Mouse (Mus musculus): ENCODE data around the gene Vmn1r86. TPM values are rescaled to one million over a fixed set of nuclear protein-coding genes. Genes with fewer than 3 reads are reported as not detected.
"Not testable (repeated sequence)": the region's sequence is repeated elsewhere in the genome, so short reads cannot be mapped to it uniquely, and the experiment has no call there.

Vmn1r86 gene
- not detected in 2 replicates for polyA plus RNA-seq (2012; rRNA removed)

GRCm38 (mm10) chr7:13119817-13120216 is at the start of gene Vmn1r86:
Vmn1r86 (minus strand) TSS chr7:13119917.
- no peak within 1 kb of the TSS for H3K27ac ChIP-seq (ENCODE audit: control insufficient read depth, insufficient read depth, low read length)
- H3K4me3 ChIP-seq (ENCODE audit: control insufficient read depth, insufficient read depth, low read length): no peak within 1 kb of the TSS
- no peaks in the 10 kb centered on the region for H3K4me1 ChIP-seq (replicated peaks; ENCODE audit: control insufficient read depth, insufficient read depth, low read length)
- TF ChIP-seq CTCF (IDR thresholded peaks at IDR 0.05; ENCODE audit: borderline replicate concordance, control insufficient read depth, extremely low read depth, insufficient read depth, low read length, poor library complexity) (no peak), POLR2A (IDR thresholded peaks at IDR 0.05; ENCODE audit: control insufficient read depth, extremely low read depth, insufficient read depth, low read length, poor library complexity) (no peak)
- H3K27me3 ChIP-seq (ENCODE audit: control insufficient read depth, insufficient read depth, low read length): no peaks in the 10 kb centered on the region
- H3K36me3 ChIP-seq (ENCODE audit: control insufficient read depth, insufficient read depth, low read length): no peaks in the 10 kb centered on the region
- DNase-seq: no peak

DNA sequence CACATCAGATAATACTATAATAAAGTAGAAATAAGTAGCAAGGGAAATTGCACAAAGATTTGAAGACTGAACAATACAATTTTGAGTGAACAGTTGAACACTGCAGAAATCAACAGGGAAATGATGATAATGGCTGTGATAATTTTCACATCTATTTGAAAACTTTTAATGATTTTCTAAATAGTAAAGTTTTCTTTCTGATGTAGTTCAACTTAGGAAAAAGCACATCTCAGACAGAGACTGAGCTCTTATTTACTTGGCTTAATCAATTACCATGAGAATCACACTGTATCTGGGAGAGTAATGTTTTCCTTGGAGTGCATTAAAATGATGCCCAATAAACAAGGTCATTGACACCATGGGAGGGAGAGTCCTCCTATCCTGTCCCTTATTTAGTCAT is 39.6 kb upstream of the Vmn1r86 start, which contains the start of gene Vmn1r88:
Gene Vmn1r88 (plus strand): TSS at position 301 of the 400 bp plus-strand sequence.
- H3K36me3 ChIP-seq (ENCODE audit: control insufficient read depth, insufficient read depth, low read length): no peaks in the 10 kb centered on the region
- no peak within 1 kb of the TSS for H3K27ac ChIP-seq (ENCODE audit: control insufficient read depth, insufficient read depth, low read length)
- TF ChIP-seq CTCF (IDR thresholded peaks at IDR 0.05; ENCODE audit: borderline replicate concordance, control insufficient read depth, extremely low read depth, insufficient read depth, low read length, poor library complexity): no peak
- TF ChIP-seq POLR2A (IDR thresholded peaks at IDR 0.05; ENCODE audit: control insufficient read depth, extremely low read depth, insufficient read depth, low read length, poor library complexity): no peak
- H3K4me3 ChIP-seq (ENCODE audit: control insufficient read depth, insufficient read depth, low read length): no peak within 1 kb of the TSS
- no peak for DNase-seq
- H3K27me3 ChIP-seq (ENCODE audit: control insufficient read depth, insufficient read depth, low read length): no peaks in the 10 kb centered on the region
- no peaks in the 10 kb centered on the region for H3K4me1 ChIP-seq (replicated peaks; ENCODE audit: control insufficient read depth, insufficient read depth, low read length)

DNA sequence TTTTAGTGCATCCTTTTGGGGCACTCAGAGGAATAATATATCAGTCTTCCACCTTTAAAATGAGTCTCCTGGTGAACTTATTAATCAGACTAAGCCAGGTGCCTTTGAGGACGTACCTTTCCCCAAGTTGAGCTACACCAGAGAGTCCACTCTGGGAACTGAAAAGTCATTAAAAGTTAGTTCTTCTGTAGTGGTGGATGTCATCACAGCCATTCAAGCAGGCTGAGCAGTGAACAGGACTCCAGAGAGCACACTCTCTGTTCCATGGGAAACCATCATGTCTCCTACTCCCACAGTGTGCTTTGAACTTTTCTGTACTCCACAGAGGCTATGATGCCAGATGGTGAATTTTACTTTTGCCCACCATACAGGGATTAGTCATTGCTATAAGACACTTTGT is 20.3 kb upstream of the Vmn1r86 start, which contains the start of gene Vmn1r87:
Gene Vmn1r87 (minus strand): TSS at position 101 of the 400 bp plus-strand sequence.
- Histone ChIP-seq H3K36me3 (ENCODE audit: control insufficient read depth, insufficient read depth, low read length) (no peaks in the 10 kb centered on the region), H3K27ac (ENCODE audit: control insufficient read depth, insufficient read depth, low read length) (no peak within 1 kb of the TSS), H3K4me1 (replicated peaks; ENCODE audit: control insufficient read depth, insufficient read depth, low read length) (no peaks in the 10 kb centered on the region), H3K27me3 (ENCODE audit: control insufficient read depth, insufficient read depth, low read length) (no peaks in the 10 kb centered on the region), H3K4me3 (ENCODE audit: control insufficient read depth, insufficient read depth, low read length) (no peak within 1 kb of the TSS)
- TF ChIP-seq CTCF (IDR thresholded peaks at IDR 0.05; ENCODE audit: borderline replicate concordance, control insufficient read depth, extremely low read depth, insufficient read depth, low read length, poor library complexity): no peak
- no peak for DNase-seq
- WGBS: 75% methylated on average over 1 of the region's 1 CpGs

DNA sequence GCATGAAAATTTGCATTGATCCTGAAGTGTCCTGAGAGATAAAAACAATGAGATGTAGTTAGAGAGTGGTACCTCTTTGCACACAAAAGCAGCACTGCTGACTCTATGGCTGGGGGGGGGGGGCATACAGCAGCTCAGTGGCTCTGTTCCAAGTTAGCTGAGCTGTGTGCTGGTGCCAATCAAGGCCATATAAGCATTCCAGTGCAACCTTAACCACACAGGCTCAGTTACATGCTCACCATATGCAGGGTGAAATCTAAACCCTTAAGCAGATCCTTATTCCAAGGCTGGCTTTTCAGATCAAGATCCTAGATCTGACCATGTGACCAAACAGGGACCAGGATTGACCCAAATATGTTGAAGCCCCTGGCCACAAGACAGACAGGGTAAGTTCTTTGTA is 17.6 kb upstream of the Vmn1r86 start:
- TF ChIP-seq CTCF (IDR thresholded peaks at IDR 0.05; ENCODE audit: borderline replicate concordance, control insufficient read depth, extremely low read depth, insufficient read depth, low read length, poor library complexity): no peak
- TF ChIP-seq POLR2A (IDR thresholded peaks at IDR 0.05; ENCODE audit: control insufficient read depth, extremely low read depth, insufficient read depth, low read length, poor library complexity): no peak
- Histone ChIP-seq H3K4me1 (replicated peaks; ENCODE audit: control insufficient read depth, insufficient read depth, low read length) (no peaks in the 10 kb centered on the region), H3K4me3 (ENCODE audit: control insufficient read depth, insufficient read depth, low read length) (no peak overlapping the region), H3K27me3 (ENCODE audit: control insufficient read depth, insufficient read depth, low read length) (no peaks in the 10 kb centered on the region), H3K36me3 (ENCODE audit: control insufficient read depth, insufficient read depth, low read length) (no peaks in the 10 kb centered on the region), H3K27ac (ENCODE audit: control insufficient read depth, insufficient read depth, low read length) (no peak overlapping the region)
- DNase-seq: no peak

DNA sequence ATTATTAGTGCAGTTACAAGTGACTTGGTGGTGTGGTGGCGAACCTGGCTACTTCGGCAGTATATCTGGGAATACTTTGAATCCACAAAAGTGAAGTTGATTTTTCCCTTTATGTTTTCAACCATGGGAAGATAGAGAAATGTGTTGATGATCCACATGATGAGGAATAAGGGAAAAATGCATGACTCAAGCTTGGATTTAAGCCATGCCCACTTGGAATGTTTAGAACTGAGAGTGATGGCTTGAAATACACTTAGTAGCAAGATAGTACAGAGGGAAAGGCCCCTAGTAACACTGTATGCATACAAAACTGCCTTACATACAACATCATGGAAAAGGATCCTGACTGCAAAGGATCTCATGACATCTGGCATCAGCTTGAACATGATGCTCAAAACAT is 12.1 kb upstream of the Vmn1r86 start:
- Histone ChIP-seq H3K36me3 (ENCODE audit: control insufficient read depth, insufficient read depth, low read length) (no peaks in the 10 kb centered on the region), H3K4me3 (ENCODE audit: control insufficient read depth, insufficient read depth, low read length) (no peak overlapping the region), H3K27ac (ENCODE audit: control insufficient read depth, insufficient read depth, low read length) (no peak overlapping the region), H3K4me1 (replicated peaks; ENCODE audit: control insufficient read depth, insufficient read depth, low read length) (no peaks in the 10 kb centered on the region), H3K27me3 (ENCODE audit: control insufficient read depth, insufficient read depth, low read length) (no peaks in the 10 kb centered on the region)
- WGBS: 94% methylated on average over 2 of the region's 2 CpGs
- no peak for TF ChIP-seq CTCF (IDR thresholded peaks at IDR 0.05; ENCODE audit: borderline replicate concordance, control insufficient read depth, extremely low read depth, insufficient read depth, low read length, poor library complexity)
- no peak for TF ChIP-seq POLR2A (IDR thresholded peaks at IDR 0.05; ENCODE audit: control insufficient read depth, extremely low read depth, insufficient read depth, low read length, poor library complexity)
- no peak for DNase-seq

GRCm38 (mm10) chr7:13123554-13124153 is 3.9 kb upstream of the Vmn1r86 start:
- H3K27ac ChIP-seq (ENCODE audit: control insufficient read depth, insufficient read depth, low read length); H3K4me1 ChIP-seq (replicated peaks; ENCODE audit: control insufficient read depth, insufficient read depth, low read length); H3K4me3 ChIP-seq (ENCODE audit: control insufficient read depth, insufficient read depth, low read length); H3K36me3 ChIP-seq (ENCODE audit: control insufficient read depth, insufficient read depth, low read length); H3K27me3 ChIP-seq (ENCODE audit: control insufficient read depth, insufficient read depth, low read length): not testable (repeated sequence)
- WGBS: 3% methylated on average over 26 of the region's 34 CpGs
- DNase-seq: peak; percentile 3

GRCm38 (mm10) chr7:13095073-13095472 is 24.6 kb downstream of the Vmn1r86 start, which contains the start of gene Vmn1r85:
Vmn1r85 (minus strand) TSS chr7:13095173.
- WGBS: 70% methylated on average over 3 of the region's 3 CpGs
- Histone ChIP-seq H3K4me3 (ENCODE audit: control insufficient read depth, insufficient read depth, low read length) (no peak within 1 kb of the TSS), H3K4me1 (replicated peaks; ENCODE audit: control insufficient read depth, insufficient read depth, low read length) (no peaks in the 10 kb centered on the region), H3K27me3 (ENCODE audit: control insufficient read depth, insufficient read depth, low read length) (no peaks in the 10 kb centered on the region), H3K27ac (ENCODE audit: control insufficient read depth, insufficient read depth, low read length) (no peak within 1 kb of the TSS), H3K36me3 (ENCODE audit: control insufficient read depth, insufficient read depth, low read length) (no peaks in the 10 kb centered on the region)
- no peak for DNase-seq
- no peak for TF ChIP-seq CTCF (IDR thresholded peaks at IDR 0.05; ENCODE audit: borderline replicate concordance, control insufficient read depth, extremely low read depth, insufficient read depth, low read length, poor library complexity)
- no peak for TF ChIP-seq POLR2A (IDR thresholded peaks at IDR 0.05; ENCODE audit: control insufficient read depth, extremely low read depth, insufficient read depth, low read length, poor library complexity)
